28 mouse cellular contexts compared by ENCODE assay signal in the genomic region with DNA sequence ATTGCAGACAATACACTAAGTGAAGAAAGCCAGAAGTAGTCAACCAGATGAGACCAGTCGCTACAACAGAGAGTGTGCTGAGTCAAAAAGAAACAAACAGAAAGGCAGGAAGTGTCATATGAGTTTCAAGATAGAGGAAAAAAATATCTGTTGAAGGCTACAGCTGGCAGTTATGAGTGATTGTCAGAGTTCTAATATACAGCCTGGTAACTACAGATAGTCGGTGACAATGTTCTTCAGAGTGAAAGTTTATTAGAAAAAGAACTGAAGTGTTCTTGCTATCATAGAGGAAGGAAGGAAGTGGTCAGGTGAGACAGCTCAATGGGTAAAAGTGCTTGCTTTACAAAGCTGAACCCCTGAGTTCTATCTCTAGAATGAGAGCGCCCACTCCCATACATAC.
A peak's percentile ranks its signal among the peaks of the same experiment; 100 is the strongest.
DNase-seq lines count a peak whose midpoint lies in the region; ATAC-seq and TF ChIP-seq lines count a peak whose summit lies in the region.
"Had no signal": no experiment of that assay in that cellular context is flagged by ENCODE, and none has a peak within 500 bp of the region (broad histone marks: within the 10 kb centered on the region; RNA-seq: fewer than 3 reads in every experiment).

No protein-coding gene starts in this region.

- intact Hi-C loops in left cerebral cortex, adult 2 months (cut with DNase I): no loop called here

- H3K36me3 ChIP-seq in forebrain, embryonic 15.5 days: no peaks in the 10 kb centered on the region
- H3K36me3 ChIP-seq: embryonic facial prominence, embryonic 13.5 days; forebrain, embryonic 10.5 days; hindbrain, embryonic 13.5 days; kidney, embryonic 15.5 days; midbrain, embryonic 12.5 days; neural tube, embryonic 13.5 days had no signal

- no peak overlapping the region for H3K9ac ChIP-seq in forebrain, embryonic 15.5 days (replicated peaks)
- H3K9ac ChIP-seq: embryonic facial prominence, embryonic 13.5 days; forebrain, postnatal 0 days; hindbrain, embryonic 13.5 days; kidney, embryonic 15.5 days; liver, embryonic 14.5 days; midbrain, embryonic 12.5 days; neural tube, embryonic 13.5 days had no signal

- no peak overlapping the region for H3K27ac ChIP-seq in forebrain, embryonic 15.5 days (replicated peaks)
- no peak overlapping the region for H3K27ac ChIP-seq in left cerebral cortex, adult 2 months
- H3K27ac ChIP-seq: embryonic facial prominence, embryonic 13.5 days; forebrain, embryonic 10.5 days; hindbrain, embryonic 13.5 days; kidney, embryonic 15.5 days; layer of hippocampus, adult 2 months; liver, embryonic 14.5 days; midbrain, embryonic 12.5 days; neural tube, embryonic 13.5 days had no signal

- no peak for DNase-seq in urinary bladder, adult 2 months (ENCODE audit: low spot score)
- no peak for DNase-seq in adrenal gland, postnatal 25 days
- no peak for DNase-seq in left cerebral cortex, adult 2 months (ENCODE audit: extremely low spot score in 1 of 2, low spot score in 2 of 2)
- DNase-seq: adrenal gland, postnatal 14 days; cerebellum, adult 11-12 months; cerebellum, adult 9-11 months; forebrain, postnatal 0 days; gastrocnemius, postnatal 10 days; kidney, adult 18-20 months; kidney, postnatal 36 days; liver; lung, adult 2 months; lung, postnatal 14 days; thymus, postnatal 14 days had no signal

- no peaks in the 10 kb centered on the region for H3K4me1 ChIP-seq in forebrain, embryonic 15.5 days
- H3K4me1 ChIP-seq: embryonic facial prominence, embryonic 13.5 days; forebrain, embryonic 10.5 days; hindbrain, embryonic 13.5 days; kidney, embryonic 15.5 days; neural tube, embryonic 13.5 days had no signal

- no peak overlapping the region for H3K4me3 ChIP-seq in forebrain, embryonic 15.5 days
- no peak overlapping the region for H3K4me3 ChIP-seq in left cerebral cortex, adult 2 months
- H3K4me3 ChIP-seq: embryonic facial prominence, embryonic 13.5 days; forebrain, embryonic 10.5 days; hindbrain, embryonic 13.5 days; kidney, embryonic 15.5 days; layer of hippocampus, adult 2 months; midbrain, embryonic 12.5 days; myocyte; neural tube, embryonic 13.5 days had no signal

- no peak for TF ChIP-seq CTCF in left cerebral cortex, adult 2 months (IDR thresholded peaks at IDR 0.05)

- peak; percentile 80 for ATAC-seq in CD4-positive, CD25-positive, alpha-beta regulatory T cell, adult 4 months
- ATAC-seq in common myeloid progenitor, adult 5-6 weeks (replicated peaks; ENCODE audit: low read depth, poor library complexity, severe bottlenecking): peak; percentile 85
- peak; percentile 84 for ATAC-seq in megakaryocyte progenitor cell, adult 5-6 weeks (replicated peaks; ENCODE audit: poor library complexity)
- ATAC-seq in forebrain, embryonic 15.5 days (replicated peaks): no peak
- ATAC-seq: forebrain, postnatal 0 days; Patski had no signal

- whole genome bisulfite sequencing in forebrain, embryonic 15.5 days: 77% methylated on average over 3 of the region's 3 CpGs

- no peaks in the 10 kb centered on the region for H3K27me3 ChIP-seq in forebrain, embryonic 15.5 days
- H3K27me3 ChIP-seq: embryonic facial prominence, embryonic 13.5 days; hindbrain, embryonic 13.5 days; kidney, embryonic 15.5 days; midbrain, embryonic 12.5 days; neural tube, embryonic 13.5 days; Patski had no signal

- H3K9me3 ChIP-seq in forebrain, embryonic 15.5 days: no peaks in the 10 kb centered on the region
- H3K9me3 ChIP-seq: embryonic facial prominence, embryonic 13.5 days; forebrain, embryonic 10.5 days; hindbrain, embryonic 13.5 days; kidney, embryonic 15.5 days; midbrain, embryonic 12.5 days; neural tube, embryonic 13.5 days had no signal

- H3K4me2 ChIP-seq in forebrain, embryonic 15.5 days (replicated peaks): no peak overlapping the region
- H3K4me2 ChIP-seq: embryonic facial prominence, embryonic 13.5 days; hindbrain, embryonic 13.5 days; kidney, embryonic 15.5 days; midbrain, embryonic 12.5 days; neural tube, embryonic 13.5 days had no signal
